In the genomic region with DNA sequence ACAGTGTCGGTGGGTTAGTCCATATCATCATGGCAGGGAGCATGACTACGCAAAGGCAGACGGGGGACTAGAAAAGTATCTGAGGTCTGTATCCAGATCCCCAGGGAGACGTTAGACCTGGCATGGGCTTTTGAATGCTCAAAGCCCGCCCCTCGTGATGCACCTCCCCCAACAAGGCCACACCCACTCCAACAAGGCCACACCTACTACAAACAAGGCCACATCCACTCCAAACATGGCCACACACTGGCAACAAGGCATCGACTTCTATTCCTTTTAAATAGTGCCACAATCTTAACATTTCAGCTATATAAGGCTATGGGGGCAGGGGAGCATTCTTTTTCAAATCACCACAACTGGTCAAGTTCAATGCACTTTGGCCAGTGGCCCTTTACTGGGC, we compare ENCODE assay signal across 16 mouse cellular contexts. TPM values are rescaled to one million over a fixed set of nuclear protein-coding genes. Genes with fewer than 3 reads are reported as not detected.
A peak's percentile ranks its signal among the peaks of the same experiment; 100 is the strongest.
DNase-seq lines count a peak whose midpoint lies in the region; ATAC-seq and TF ChIP-seq lines count a peak whose summit lies in the region.
"Had no signal": no experiment of that assay in that cellular context is flagged by ENCODE, and none has a peak within 500 bp of the region (broad histone marks: within the 10 kb centered on the region; RNA-seq: fewer than 3 reads in every experiment).

No protein-coding gene starts in this region.

- H3K36me3 ChIP-seq in hindbrain, embryonic 14.5 days (replicated peaks; ENCODE audit: control insufficient read depth, insufficient read depth), result no peaks in the 10 kb centered on the region
- H3K36me3 ChIP-seq in hindbrain, embryonic 16.5 days (ENCODE audit: control insufficient read depth, insufficient read depth, low read length), result no peaks in the 10 kb centered on the region
- H3K36me3 ChIP-seq: hindbrain, embryonic 12.5 days; neural tube, embryonic 13.5 days had no signal

- 60% methylated on average over 7 of the region's 7 CpGs for WGBS in hindbrain, embryonic 14.5 days
- WGBS in hindbrain, embryonic 16.5 days, result 59% methylated on average over 7 of the region's 7 CpGs

- H3K9me3 ChIP-seq in hindbrain, embryonic 14.5 days (ENCODE audit: control insufficient read depth, low read length), result no peaks in the 10 kb centered on the region
- no peaks in the 10 kb centered on the region for H3K9me3 ChIP-seq in hindbrain, embryonic 16.5 days (ENCODE audit: control insufficient read depth, low read length)
- H3K9me3 ChIP-seq: hindbrain, embryonic 12.5 days; neural tube, embryonic 13.5 days had no signal

- H3K4me2 ChIP-seq in hindbrain, embryonic 14.5 days (replicated peaks), result 0 out of 2 replicates have a peak overlapping the region, but pooled peaks have one; percentile 30
- no peak overlapping the region for H3K4me2 ChIP-seq in hindbrain, embryonic 16.5 days (ENCODE audit: low read length)
- H3K4me2 ChIP-seq: lung, embryonic 14.5 days had no signal

- ATAC-seq in hindbrain, embryonic 14.5 days (ENCODE audit: low FRiP score), result no peak
- no peak for ATAC-seq in hindbrain, embryonic 16.5 days
- ATAC-seq: intestine, postnatal 0 days had no signal

- TF ChIP-seq CTCF in embryonic fibroblast, embryonic 13.5 days (IDR thresholded peaks at IDR 0.05; ENCODE audit: borderline replicate concordance, insufficient read depth, low read length), result no peak

- no peak overlapping the region for H3K4me3 ChIP-seq in hindbrain, embryonic 14.5 days (replicated peaks; ENCODE audit: low read length)
- H3K4me3 ChIP-seq in hindbrain, embryonic 16.5 days (ENCODE audit: low read length), result no peak overlapping the region
- no peak overlapping the region for H3K4me3 ChIP-seq in embryonic fibroblast, embryonic 13.5 days (ENCODE audit: insufficient read depth, low read length)
- H3K4me3 ChIP-seq: gastrocnemius, adult 2 months had no signal

- no peak overlapping the region for H3K9ac ChIP-seq in hindbrain, embryonic 14.5 days
- no peak overlapping the region for H3K9ac ChIP-seq in hindbrain, embryonic 16.5 days (ENCODE audit: low read depth, low read length)
- H3K9ac ChIP-seq: forebrain, postnatal 0 days; hindbrain, embryonic 12.5 days; lung, embryonic 14.5 days; neural tube, embryonic 13.5 days had no signal

- H3K4me1 ChIP-seq in hindbrain, embryonic 14.5 days (replicated peaks; ENCODE audit: control insufficient read depth, insufficient read depth, low read length), result no peaks in the 10 kb centered on the region
- H3K4me1 ChIP-seq in hindbrain, embryonic 16.5 days (ENCODE audit: control insufficient read depth, insufficient read depth, low read depth, low read length), result no peaks in the 10 kb centered on the region
- H3K4me1 ChIP-seq in embryonic fibroblast, embryonic 13.5 days (ENCODE audit: control insufficient read depth, insufficient read depth, low read length), result peaks cover 4% of the 10 kb centered on the region; the same call in 1 of the 2 replicates
- H3K4me1 ChIP-seq: hindbrain, embryonic 12.5 days; neural tube, embryonic 13.5 days had no signal

- no peak for TF ChIP-seq POLR2A in embryonic fibroblast, embryonic 13.5 days (IDR thresholded peaks at IDR 0.05; ENCODE audit: low read depth, low read length)

- no peak overlapping the region for H3K27ac ChIP-seq in hindbrain, embryonic 14.5 days
- no peak overlapping the region for H3K27ac ChIP-seq in hindbrain, embryonic 16.5 days (ENCODE audit: low read depth, low read length)
- peak overlapping the region; percentile 69; the same call in 1 of the 2 replicates for H3K27ac ChIP-seq in embryonic fibroblast, embryonic 13.5 days (ENCODE audit: insufficient read depth, low read length)
- H3K27ac ChIP-seq: gastrocnemius, adult 2 months; hindbrain, embryonic 12.5 days; neural tube, embryonic 13.5 days had no signal

- H3K27me3 ChIP-seq in hindbrain, embryonic 14.5 days (ENCODE audit: control insufficient read depth, insufficient read depth, low read length), result no peaks in the 10 kb centered on the region
- H3K27me3 ChIP-seq in hindbrain, embryonic 16.5 days (replicated peaks; ENCODE audit: control insufficient read depth, insufficient read depth, low read length), result no peaks in the 10 kb centered on the region
- H3K27me3 ChIP-seq: hindbrain, embryonic 12.5 days; neural tube, embryonic 13.5 days had no signal

- no peak for DNase-seq in hindbrain, embryonic 14.5 days (ENCODE audit: low spot score)
- DNase-seq in retina, postnatal 1 day, result peak; percentile 27
- DNase-seq in retina, embryonic 14.5 days (ENCODE audit: low spot score), result no peak
- DNase-seq in yolk sac, embryonic 10.5 days (ENCODE audit: low spot score), result no peak
- no peak for DNase-seq in thymus, postnatal 36 days
- DNase-seq in gastrocnemius, postnatal 10 days, result no peak
- DNase-seq: forebrain, postnatal 0 days; gastrocnemius, adult 2 months; layer of hippocampus, postnatal 36 days; thymus, adult 18-20 months had no signal

RNA-seq across cellular contexts. Expression of gene Serac1, which starts 58.9 kb away (rescaled TPM):
- polyA plus RNA-seq in hindbrain, embryonic 14.5 days (2014; fragmentation: Nextera tagmentation; extraction: Ambion mirVana), result 10.7 and 13.6 TPM in 2 replicates
- 11.8 and 12.5 TPM in 2 replicates for polyA plus RNA-seq in hindbrain, embryonic 16.5 days (2015; fragmentation: Nextera tagmentation; extraction: Ambion mirVana)
- 4.5 and 4.7 TPM in 2 replicates for polyA plus RNA-seq in embryonic fibroblast, embryonic 13.5 days (2011; ENCODE audit: insufficient read length, low read depth, missing spikeins)
- 1 to 10 TPM; 7.9 to 8.2 TPM for total RNA-seq in gastrocnemius, postnatal 10 days (2021)

RNA-seq across cellular contexts. Expression of gene Gtf2h5, which starts 59.0 kb away (rescaled TPM):
- polyA plus RNA-seq in hindbrain, embryonic 14.5 days (2014; fragmentation: Nextera tagmentation; extraction: Ambion mirVana), result 204 and 214 TPM in 2 replicates
- polyA plus RNA-seq in hindbrain, embryonic 16.5 days (2015; fragmentation: Nextera tagmentation; extraction: Ambion mirVana), result 201 and 227 TPM in 2 replicates
- 69.2 and 75.1 TPM in 2 replicates for polyA plus RNA-seq in embryonic fibroblast, embryonic 13.5 days (2011; ENCODE audit: insufficient read length, low read depth, missing spikeins)
- 10 to 100 TPM; 65.4 to 69.1 TPM for total RNA-seq in gastrocnemius, postnatal 10 days (2021)
